Mouse (Mus musculus): Measurements from ENCODE around the gene Nedd9.

The Nedd9 gene

DNA sequence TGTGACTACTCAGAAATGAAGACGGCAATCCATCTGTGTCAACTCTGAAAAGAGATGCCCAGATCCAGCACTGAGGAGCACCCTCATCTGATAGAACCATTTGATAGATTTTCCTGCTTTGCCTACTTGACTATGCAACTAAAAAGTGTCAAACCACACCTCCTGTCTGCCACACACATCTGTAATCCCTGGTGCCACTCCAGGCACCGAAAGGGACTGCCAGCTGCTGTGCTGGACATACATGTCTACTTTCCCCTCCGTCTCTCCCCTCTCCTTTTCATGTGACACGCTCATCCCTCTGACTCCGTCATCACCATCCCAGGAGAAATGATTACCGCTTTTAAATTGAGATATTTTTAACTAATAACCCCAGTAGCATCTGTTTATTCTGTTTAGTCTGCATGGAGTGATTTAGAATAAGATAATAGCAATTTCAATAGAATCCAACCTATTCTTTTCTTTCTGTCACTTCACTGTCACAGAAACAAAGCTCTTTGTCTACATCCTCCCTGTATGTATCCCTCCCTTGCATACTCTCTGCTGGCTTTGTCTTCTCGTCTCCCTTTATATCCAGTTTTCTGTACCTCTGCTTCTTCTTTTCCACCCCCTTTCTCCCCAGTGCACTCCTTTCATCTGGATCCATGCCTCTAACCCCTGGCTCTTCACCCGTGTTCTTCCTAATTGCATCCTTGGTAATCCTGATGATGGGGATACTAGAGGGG, 5.0 kb upstream of the Nedd9 start:
- DNase-seq (ENCODE audit: low read depth, low spot score), result no peak

DNA sequence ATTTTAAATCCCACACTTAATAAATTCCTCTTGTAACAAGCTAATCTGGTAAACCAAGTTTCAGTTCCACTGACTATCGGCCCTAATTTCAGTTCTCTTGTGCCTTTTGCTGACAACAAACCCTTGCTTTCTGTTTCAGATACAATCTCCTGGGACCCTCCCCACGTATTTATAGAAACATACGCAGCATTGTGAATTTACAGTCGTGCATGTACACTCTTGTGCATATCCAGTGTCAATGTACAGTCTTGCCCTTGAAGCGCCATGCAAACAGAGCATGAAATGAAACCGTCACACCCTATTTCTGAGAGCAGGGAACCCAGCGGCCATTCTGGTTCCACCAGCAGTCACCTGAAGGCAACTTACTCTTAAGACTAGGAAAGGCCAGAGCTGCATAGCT, 4.4 kb upstream of the Nedd9 start:
- DNase-seq (ENCODE audit: low read depth, low spot score), result no peak

- DNase-seq (ENCODE audit: low read depth, low spot score), result no peak
Measured at GRCm38 (mm10) chr13:41490282-41490681, 3.1 kb upstream of the Nedd9 start.

- DNase-seq (ENCODE audit: low read depth, low spot score), result no peak
Measured at GRCm38 (mm10) chr13:41489705-41490275, 2.6 kb upstream of the Nedd9 start.

DNA sequence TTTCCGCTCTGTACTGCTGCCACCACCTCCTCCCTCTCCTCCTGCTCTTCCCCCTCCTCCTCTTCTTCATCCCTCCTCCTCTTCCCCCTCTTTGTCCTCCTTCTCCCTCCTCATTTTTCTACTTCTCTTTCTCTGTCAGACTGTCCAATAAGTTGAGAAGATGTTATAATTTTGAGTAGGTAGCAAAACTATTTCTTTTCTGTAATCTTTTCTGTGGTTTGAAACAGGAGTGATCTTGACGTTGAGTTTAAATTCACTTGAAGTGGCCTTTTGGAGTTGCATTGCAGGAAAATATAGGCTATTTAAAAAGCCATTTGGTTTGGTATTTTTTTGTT, 214 bp upstream of the Nedd9 start:
- DNase-seq (ENCODE audit: low read depth, low spot score), result no peak

DNA sequence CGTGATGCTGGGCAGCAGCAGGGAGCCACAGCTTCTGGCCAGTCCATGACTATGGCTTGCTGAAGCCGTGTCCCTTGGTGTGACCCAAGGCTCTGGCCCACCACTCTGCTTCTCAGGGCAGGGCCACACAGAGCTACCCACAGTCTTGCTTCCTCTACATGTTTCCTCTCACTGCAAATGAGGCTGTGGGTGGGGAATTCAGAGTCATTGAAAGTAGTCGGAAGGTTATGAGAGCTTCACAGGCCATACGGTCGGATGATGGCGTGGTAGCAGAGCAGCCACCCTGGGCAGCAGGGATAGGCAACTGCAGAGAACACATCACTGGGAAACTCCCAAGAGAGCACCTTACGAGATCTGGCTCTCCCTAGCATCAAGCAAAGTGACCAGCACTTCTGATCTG, 3.2 kb downstream of the Nedd9 start:
- no peak for DNase-seq (ENCODE audit: low read depth, low spot score)

- no peak for DNase-seq (ENCODE audit: low read depth, low spot score)
Measured at GRCm38 (mm10) chr13:41482408-41483011, 4.7 kb downstream of the Nedd9 start.

DNA sequence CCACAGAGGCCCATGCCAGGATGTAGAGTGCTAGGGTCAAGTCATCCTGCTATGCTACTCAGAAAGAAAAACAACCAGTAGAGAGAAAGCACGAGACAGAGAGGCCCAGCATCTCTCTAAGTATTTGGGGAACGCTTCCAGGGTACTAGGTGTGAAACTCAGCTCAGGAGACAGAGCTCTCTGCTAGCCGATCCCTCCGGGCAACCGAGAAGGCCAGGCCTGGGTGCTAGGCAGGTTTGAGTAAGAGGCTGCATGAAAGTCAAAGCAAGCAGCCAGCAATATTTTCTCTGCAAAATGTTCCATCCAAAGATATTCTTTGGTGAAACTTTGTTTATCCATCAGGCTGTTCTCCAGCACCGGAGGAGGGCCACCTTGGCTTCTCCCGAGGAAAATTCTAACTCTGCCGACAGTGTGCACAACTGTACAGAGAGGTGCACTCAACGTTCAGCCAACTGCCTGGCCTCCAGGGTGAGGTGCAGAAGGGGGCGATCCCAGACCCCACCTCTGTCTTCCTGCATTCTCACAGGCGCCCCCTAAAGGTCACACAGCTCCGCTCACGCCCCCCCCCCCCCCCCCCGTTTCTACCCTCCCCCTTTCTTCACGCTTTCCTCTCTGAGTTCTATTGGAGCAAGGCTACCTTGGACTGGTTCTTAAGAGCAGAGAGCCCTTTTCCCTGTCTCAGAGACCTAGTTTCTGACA, 7.3 kb downstream of the Nedd9 start:
- no peak for DNase-seq (ENCODE audit: low read depth, low spot score)

- peak; percentile 14 for DNase-seq (ENCODE audit: low read depth, low spot score)
Measured at GRCm38 (mm10) chr13:41476216-41476615, 10.9 kb downstream of the Nedd9 start.

GRCm38 (mm10) chr13:41474365-41474764, 12.8 kb downstream of the Nedd9 start:
- no peak for DNase-seq (ENCODE audit: low read depth, low spot score)

GRCm38 (mm10) chr13:41473504-41473903, 13.7 kb downstream of the Nedd9 start:
- no peak for DNase-seq (ENCODE audit: low read depth, low spot score)

- DNase-seq (ENCODE audit: low read depth, low spot score), result no peak
Measured at GRCm38 (mm10) chr13:41472878-41473424, 14.2 kb downstream of the Nedd9 start.

DNA sequence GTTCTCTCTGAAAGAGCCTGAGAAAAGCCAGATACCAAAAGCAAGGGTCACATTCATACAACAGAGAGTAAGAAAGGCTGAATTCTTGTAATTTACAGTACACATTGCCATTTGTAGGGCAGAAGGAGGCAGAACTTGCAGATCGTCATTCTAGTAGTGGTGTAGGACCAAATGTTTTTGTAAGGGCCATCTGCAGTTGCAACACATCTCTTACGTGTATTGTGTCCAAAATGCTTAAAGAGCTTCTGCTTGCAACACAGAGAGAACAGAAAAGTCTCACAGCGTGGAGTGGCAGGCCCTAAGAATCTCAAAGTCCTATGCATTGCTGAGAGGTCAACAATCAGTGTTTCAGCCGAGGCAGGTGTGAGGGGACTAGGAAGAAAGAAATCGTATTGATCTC, 18.9 kb downstream of the Nedd9 start:
- DNase-seq (ENCODE audit: low read depth, low spot score), result no peak

- DNase-seq (ENCODE audit: low read depth, low spot score), result no peak
Measured at GRCm38 (mm10) chr13:41467036-41467435, 20.1 kb downstream of the Nedd9 start.

GRCm38 (mm10) chr13:41466616-41467015, 20.5 kb downstream of the Nedd9 start:
- DNase-seq (ENCODE audit: low read depth, low spot score), result no peak

DNA sequence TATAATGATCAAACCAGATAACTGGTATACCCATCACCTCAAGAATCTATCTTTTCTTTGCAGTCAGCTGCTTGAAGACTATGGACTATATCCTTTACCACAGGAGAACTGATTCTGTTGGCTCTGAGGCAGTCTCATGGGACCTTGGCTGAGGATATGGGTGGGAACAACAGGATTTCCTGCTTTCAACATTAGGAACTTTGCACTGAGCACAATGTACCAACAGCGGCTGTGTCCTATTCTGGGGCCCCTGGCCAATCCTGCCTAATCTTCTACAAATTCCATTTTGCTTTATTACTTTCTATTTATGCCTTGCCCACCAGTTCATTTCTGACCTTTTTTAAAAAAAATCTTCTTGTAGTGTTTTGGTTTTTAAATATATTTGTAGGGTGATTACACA, 21.0 kb downstream of the Nedd9 start:
- DNase-seq (ENCODE audit: low read depth, low spot score), result no peak

DNA sequence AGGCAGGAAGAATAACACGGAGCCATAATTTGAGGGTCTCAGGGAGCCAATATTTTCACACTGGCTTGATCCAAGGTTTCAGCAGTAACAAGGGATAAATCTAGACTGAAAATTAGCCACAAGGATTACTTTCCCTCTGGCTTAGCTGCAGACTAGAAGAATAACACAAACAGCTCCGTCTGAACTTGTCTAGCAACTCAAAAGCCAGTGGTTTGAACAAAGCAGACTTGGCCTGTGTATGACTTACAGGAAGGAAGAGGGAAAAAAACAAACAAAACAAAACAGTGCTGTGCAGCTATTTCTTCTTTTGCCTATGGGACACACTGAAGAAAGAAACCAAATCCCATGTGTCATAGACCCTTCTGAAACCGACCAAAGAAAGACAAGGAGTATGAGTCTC, 25.7 kb downstream of the Nedd9 start:
- no peak for DNase-seq (ENCODE audit: low read depth, low spot score)

DNA sequence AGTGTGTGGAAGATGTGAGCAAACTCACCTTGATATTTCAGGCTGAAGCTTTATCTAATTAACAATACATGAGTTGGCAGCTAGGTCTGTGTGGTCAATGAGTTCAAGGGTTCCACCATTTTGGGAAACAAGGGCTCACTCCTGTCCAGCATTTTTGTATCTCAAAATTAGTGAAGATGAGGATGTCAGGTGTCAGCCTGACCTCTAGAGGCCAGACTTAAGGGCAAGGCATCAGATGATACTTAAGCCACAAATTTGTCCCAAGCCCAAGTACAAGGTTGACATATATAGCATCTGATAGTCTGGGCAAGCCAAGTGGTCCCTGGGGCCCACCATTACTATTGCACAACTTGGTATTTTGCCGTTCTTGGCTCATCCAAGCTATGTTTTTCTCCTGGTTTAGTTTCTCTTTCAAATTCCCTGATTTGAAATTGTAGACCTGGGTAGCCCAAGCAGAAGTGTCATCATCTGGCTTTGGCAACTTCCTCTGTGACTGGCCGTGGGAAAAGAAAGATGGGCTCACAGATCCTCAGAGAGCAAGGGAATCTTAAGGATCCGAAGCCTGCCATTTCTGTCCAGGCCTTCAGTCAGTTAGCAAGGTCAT, 27.4 kb downstream of the Nedd9 start:
- no peak for DNase-seq (ENCODE audit: low read depth, low spot score)

- DNase-seq (ENCODE audit: low read depth, low spot score), result peak; percentile 75
Measured at GRCm38 (mm10) chr13:41458709-41459108, 28.5 kb downstream of the Nedd9 start.

DNA sequence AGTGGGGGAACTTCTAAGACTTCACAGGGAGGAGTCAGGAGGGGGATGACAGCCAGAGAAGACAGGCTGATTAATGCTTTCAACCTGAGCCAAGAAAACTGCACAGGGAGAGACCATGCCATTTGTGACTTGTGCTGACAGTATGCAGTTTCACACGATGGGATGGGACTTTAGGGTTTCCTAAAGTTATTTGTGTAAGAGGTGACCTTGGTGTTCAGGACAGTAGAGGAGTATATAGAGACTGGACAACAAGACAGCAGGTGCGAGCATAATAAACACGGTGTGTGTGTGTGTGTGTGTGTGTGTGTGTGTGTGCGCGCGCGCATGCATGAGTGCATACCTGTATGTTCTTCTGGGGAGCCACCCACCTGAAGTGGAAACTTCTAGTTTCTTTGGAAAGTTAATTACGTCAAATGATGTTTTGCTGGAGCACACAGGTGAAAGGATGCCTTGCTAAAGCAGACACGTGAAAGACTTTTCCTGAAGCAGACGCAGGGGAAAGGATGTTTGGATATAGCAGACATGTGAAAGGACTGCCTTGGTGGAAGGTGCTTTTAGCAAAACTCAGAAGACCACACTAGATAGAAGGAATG, 29.3 kb downstream of the Nedd9 start:
- DNase-seq (ENCODE audit: low read depth, low spot score), result no peak

- no peak for DNase-seq (ENCODE audit: low read depth, low spot score)
Measured at GRCm38 (mm10) chr13:41457030-41457797, 29.9 kb downstream of the Nedd9 start.

Data from ES-CJ7 (cell line).